Mouse (Mus musculus) retina, embryonic 14.5 days (tissue): ENCODE results near the gene Stk32c.

ENCODE experiments used
- DNase-seq: peaks from one replicate; pipeline ENCODE4 v3.0.0-alpha.2; 2015; ENCODE audit warnings: low spot score

Stk32c gene

GRCm38 (mm10) chr7:139143785-139144184 is 69.3 kb downstream of the Stk32c start:
- DNase-seq = no peak

GRCm38 (mm10) chr7:139139921-139140461 is 73.1 kb downstream of the Stk32c start:
- DNase-seq = peak; percentile 77

- peak; percentile 49 for DNase-seq
Observed at GRCm38 (mm10) chr7:139136906-139137491, 76.1 kb downstream of the Stk32c start.

- no peak for DNase-seq
Observed at GRCm38 (mm10) chr7:139135236-139135635, 77.9 kb downstream of the Stk32c start.

- DNase-seq = no peak
Observed at GRCm38 (mm10) chr7:139133446-139133845, 79.7 kb downstream of the Stk32c start.

- no peak for DNase-seq
Observed at GRCm38 (mm10) chr7:139131538-139131937, 81.6 kb downstream of the Stk32c start.

GRCm38 (mm10) chr7:139130361-139130760 is 82.7 kb downstream of the Stk32c start:
- no peak for DNase-seq

GRCm38 (mm10) chr7:139128994-139129393 is 84.1 kb downstream of the Stk32c start:
- no peak for DNase-seq

- no peak for DNase-seq
Observed at GRCm38 (mm10) chr7:139126549-139126948, 86.6 kb downstream of the Stk32c start.

GRCm38 (mm10) chr7:139125881-139126280 is 87.2 kb downstream of the Stk32c start:
- no peak for DNase-seq

- DNase-seq = no peak
Observed at GRCm38 (mm10) chr7:139119775-139120153, 93.3 kb downstream of the Stk32c start.

GRCm38 (mm10) chr7:139119152-139119774 is 93.8 kb downstream of the Stk32c start:
- peak; percentile 95 for DNase-seq

- no peak for DNase-seq
Observed at GRCm38 (mm10) chr7:139107908-139108650, 105.0 kb downstream of the Stk32c start.

- no peak for DNase-seq
Observed at GRCm38 (mm10) chr7:139105705-139106104, 107.4 kb downstream of the Stk32c start.

GRCm38 (mm10) chr7:139105076-139105475 is 108.0 kb downstream of the Stk32c start:
- no peak for DNase-seq

- DNase-seq = peak; percentile 71
Observed at GRCm38 (mm10) chr7:139103960-139104381, 109.1 kb downstream of the Stk32c start.

- no peak for DNase-seq
Observed at GRCm38 (mm10) chr7:139101826-139102225, 111.3 kb downstream of the Stk32c start.

GRCm38 (mm10) chr7:139101286-139101804 is 111.8 kb downstream of the Stk32c start:
- DNase-seq = no peak

GRCm38 (mm10) chr7:139100531-139101095 is 112.5 kb downstream of the Stk32c start:
- DNase-seq = no peak

- no peak for DNase-seq
Observed at GRCm38 (mm10) chr7:139096399-139096798, 116.7 kb downstream of the Stk32c start.

GRCm38 (mm10) chr7:139095282-139095681 is 117.8 kb downstream of the Stk32c start:
- no peak for DNase-seq

GRCm38 (mm10) chr7:139094761-139095160 is 118.3 kb downstream of the Stk32c start:
- DNase-seq = no peak
